Mouse (Mus musculus): Measurements from ENCODE around the gene Selenbp1. TPM values are rescaled to one million over a fixed set of nuclear protein-coding genes. Genes with fewer than 3 reads are reported as not detected.
A peak's percentile ranks its signal among the peaks of the same experiment; 100 is the strongest.

The Selenbp1 gene
- polyA plus RNA-seq, 1 experiment from 2014 or later: 9.9 TPM

GRCm38 (mm10) chr3:94964989-94965388 is 32.1 kb downstream of the Selenbp1 start:
- no peak for ATAC-seq (ENCODE audit: low FRiP score)
- H3K27ac ChIP-seq: no peak overlapping the region
- no peaks in the 10 kb centered on the region for H3K36me3 ChIP-seq (replicated peaks; ENCODE audit: control insufficient read depth, insufficient read depth)
- H3K4me3 ChIP-seq (replicated peaks; ENCODE audit: low read length): no peak overlapping the region
- no peak overlapping the region for H3K4me2 ChIP-seq (replicated peaks)
- DNase-seq (ENCODE audit: low spot score): no peak
- WGBS: 100% methylated on average over 1 of the region's 1 CpGs
- no peak overlapping the region for H3K9ac ChIP-seq
- H3K9me3 ChIP-seq (ENCODE audit: control insufficient read depth, low read length): no peaks in the 10 kb centered on the region
- no peaks in the 10 kb centered on the region for H3K27me3 ChIP-seq (ENCODE audit: control insufficient read depth, insufficient read depth, low read length)
- H3K4me1 ChIP-seq (replicated peaks; ENCODE audit: control insufficient read depth, insufficient read depth, low read length): no peaks in the 10 kb centered on the region

- H3K27ac ChIP-seq: no peak overlapping the region
- ATAC-seq (ENCODE audit: low FRiP score) (no peak), DNase-seq (ENCODE audit: low spot score) (no peak)
- H3K27me3 ChIP-seq (ENCODE audit: control insufficient read depth, insufficient read depth, low read length): no peaks in the 10 kb centered on the region
- H3K9ac ChIP-seq: no peak overlapping the region
- no peak overlapping the region for H3K4me3 ChIP-seq (replicated peaks; ENCODE audit: low read length)
- no peak overlapping the region for H3K4me2 ChIP-seq (replicated peaks)
- no peaks in the 10 kb centered on the region for H3K9me3 ChIP-seq (ENCODE audit: control insufficient read depth, low read length)
- 81% methylated on average over 1 of the region's 1 CpGs for WGBS
- no peaks in the 10 kb centered on the region for H3K36me3 ChIP-seq (replicated peaks; ENCODE audit: control insufficient read depth, insufficient read depth)
- H3K4me1 ChIP-seq (replicated peaks; ENCODE audit: control insufficient read depth, insufficient read depth, low read length): no peaks in the 10 kb centered on the region
These were observed 33.0 kb downstream of the Selenbp1 start for GRCm38 (mm10) chr3:94965878-94966277.

- H3K4me2 ChIP-seq (replicated peaks): no peak overlapping the region
- ATAC-seq (ENCODE audit: low FRiP score) (no peak), DNase-seq (ENCODE audit: low spot score) (no peak)
- no peak overlapping the region for H3K4me3 ChIP-seq (replicated peaks; ENCODE audit: low read length)
- peaks cover 8% of the 10 kb centered on the region; the same call in 1 of the 2 replicates for H3K36me3 ChIP-seq (replicated peaks; ENCODE audit: control insufficient read depth, insufficient read depth)
- H3K9me3 ChIP-seq (ENCODE audit: control insufficient read depth, low read length): no peaks in the 10 kb centered on the region
- no peak overlapping the region for H3K27ac ChIP-seq
- WGBS: 83% methylated on average over 3 of the region's 3 CpGs
- peaks cover 15% of the 10 kb centered on the region for H3K4me1 ChIP-seq (replicated peaks; ENCODE audit: control insufficient read depth, insufficient read depth, low read length)
- no peak overlapping the region for H3K9ac ChIP-seq
- no peaks in the 10 kb centered on the region for H3K27me3 ChIP-seq (ENCODE audit: control insufficient read depth, insufficient read depth, low read length)
These were observed 39.7 kb downstream of the Selenbp1 start for GRCm38 (mm10) chr3:94972552-94972951.

GRCm38 (mm10) chr3:94973620-94974019 is 40.8 kb downstream of the Selenbp1 start:
- H3K9me3 ChIP-seq (ENCODE audit: control insufficient read depth, low read length): no peaks in the 10 kb centered on the region
- H3K4me3 ChIP-seq (replicated peaks; ENCODE audit: low read length): no peak overlapping the region
- H3K27ac ChIP-seq: no peak overlapping the region
- WGBS: 81% methylated on average over 5 of the region's 5 CpGs
- no peak for ATAC-seq (ENCODE audit: low FRiP score)
- no peaks in the 10 kb centered on the region for H3K27me3 ChIP-seq (ENCODE audit: control insufficient read depth, insufficient read depth, low read length)
- peaks cover 15% of the 10 kb centered on the region for H3K4me1 ChIP-seq (replicated peaks; ENCODE audit: control insufficient read depth, insufficient read depth, low read length)
- DNase-seq (ENCODE audit: low spot score): no peak
- H3K4me2 ChIP-seq (replicated peaks): peak overlapping the region; percentile 82
- H3K36me3 ChIP-seq (replicated peaks; ENCODE audit: control insufficient read depth, insufficient read depth): peaks cover 14% of the 10 kb centered on the region; the same call in 1 of the 2 replicates
- no peak overlapping the region for H3K9ac ChIP-seq

GRCm38 (mm10) chr3:94974026-94974527 is 41.2 kb downstream of the Selenbp1 start:
- Histone ChIP-seq H3K27ac (peak overlapping the region; percentile 43), H3K36me3 (replicated peaks; ENCODE audit: control insufficient read depth, insufficient read depth) (peaks cover 17% of the 10 kb centered on the region; the same call in 1 of the 2 replicates), H3K4me1 (replicated peaks; ENCODE audit: control insufficient read depth, insufficient read depth, low read length) (peaks cover 15% of the 10 kb centered on the region), H3K27me3 (ENCODE audit: control insufficient read depth, insufficient read depth, low read length) (no peaks in the 10 kb centered on the region), H3K4me2 (replicated peaks) (peak overlapping the region; percentile 82), H3K9me3 (ENCODE audit: control insufficient read depth, low read length) (no peaks in the 10 kb centered on the region), H3K4me3 (replicated peaks; ENCODE audit: low read length) (peak overlapping the region; percentile 97), H3K9ac (peak overlapping the region; percentile 96)
- DNase-seq (ENCODE audit: low spot score) (no peak), ATAC-seq (ENCODE audit: low FRiP score) (peak; percentile 25)
- WGBS: 16% methylated on average over 9 of the region's 9 CpGs

GRCm38 (mm10) chr3:94974528-94975422 is 41.9 kb downstream of the Selenbp1 start, which contains the start of gene Pi4kb:
Gene Pi4kb (plus strand): TSS chr3:94974731.
- Histone ChIP-seq H3K27me3 (ENCODE audit: control insufficient read depth, insufficient read depth, low read length) (no peaks in the 10 kb centered on the region), H3K4me1 (replicated peaks; ENCODE audit: control insufficient read depth, insufficient read depth, low read length) (peaks cover 15% of the 10 kb centered on the region), H3K27ac (peak within 1 kb of the TSS; percentile 92), H3K9ac (peak within 1 kb of the TSS; percentile 96), H3K4me3 (replicated peaks; ENCODE audit: low read length) (peak within 1 kb of the TSS; percentile 97), H3K9me3 (ENCODE audit: control insufficient read depth, low read length) (no peaks in the 10 kb centered on the region), H3K4me2 (replicated peaks) (peak within 1 kb of the TSS; percentile 82), H3K36me3 (replicated peaks; ENCODE audit: control insufficient read depth, insufficient read depth) (peaks cover 17% of the 10 kb centered on the region; the same call in 1 of the 2 replicates)
- under 1% methylated on average over 45 of the region's 57 CpGs for WGBS
- DNase-seq (ENCODE audit: low spot score) (peak; percentile 91), ATAC-seq (ENCODE audit: low FRiP score) (peak; percentile 93)

- Histone ChIP-seq H3K27me3 (ENCODE audit: control insufficient read depth, insufficient read depth, low read length) (no peaks in the 10 kb centered on the region), H3K27ac (no peak overlapping the region), H3K36me3 (replicated peaks; ENCODE audit: control insufficient read depth, insufficient read depth) (peaks cover 70% of the 10 kb centered on the region), H3K4me2 (replicated peaks) (no peak overlapping the region), H3K4me1 (replicated peaks; ENCODE audit: control insufficient read depth, insufficient read depth, low read length) (0 out of 2 replicates have a peak, but pooled peaks cover 7% of the 10 kb centered on the region), H3K9ac (no peak overlapping the region), H3K4me3 (replicated peaks; ENCODE audit: low read length) (no peak overlapping the region), H3K9me3 (ENCODE audit: control insufficient read depth, low read length) (no peaks in the 10 kb centered on the region)
- DNase-seq (ENCODE audit: low spot score): no peak
- no peak for ATAC-seq (ENCODE audit: low FRiP score)
- WGBS: 88% methylated on average over 11 of the region's 11 CpGs
These were observed 51.5 kb downstream of the Selenbp1 start for GRCm38 (mm10) chr3:94984312-94984711.

GRCm38 (mm10) chr3:94985513-94985912 is 52.7 kb downstream of the Selenbp1 start:
- H3K27me3 ChIP-seq (ENCODE audit: control insufficient read depth, insufficient read depth, low read length): no peaks in the 10 kb centered on the region
- no peak overlapping the region for H3K9ac ChIP-seq
- H3K4me2 ChIP-seq (replicated peaks): no peak overlapping the region
- no peaks in the 10 kb centered on the region for H3K9me3 ChIP-seq (ENCODE audit: control insufficient read depth, low read length)
- H3K4me1 ChIP-seq (replicated peaks; ENCODE audit: control insufficient read depth, insufficient read depth, low read length): 0 out of 2 replicates have a peak, but pooled peaks cover 8% of the 10 kb centered on the region
- no peak overlapping the region for H3K27ac ChIP-seq
- DNase-seq (ENCODE audit: low spot score) (no peak), ATAC-seq (ENCODE audit: low FRiP score) (no peak)
- 95% methylated on average over 2 of the region's 2 CpGs for WGBS
- peaks cover 75% of the 10 kb centered on the region for H3K36me3 ChIP-seq (replicated peaks; ENCODE audit: control insufficient read depth, insufficient read depth)
- H3K4me3 ChIP-seq (replicated peaks; ENCODE audit: low read length): no peak overlapping the region

GRCm38 (mm10) chr3:94987578-94987977 is 54.7 kb downstream of the Selenbp1 start:
- Histone ChIP-seq H3K4me3 (replicated peaks; ENCODE audit: low read length) (no peak overlapping the region), H3K27me3 (ENCODE audit: control insufficient read depth, insufficient read depth, low read length) (no peaks in the 10 kb centered on the region), H3K9ac (no peak overlapping the region), H3K27ac (no peak overlapping the region), H3K9me3 (ENCODE audit: control insufficient read depth, low read length) (no peaks in the 10 kb centered on the region), H3K36me3 (replicated peaks; ENCODE audit: control insufficient read depth, insufficient read depth) (peaks cover 70% of the 10 kb centered on the region), H3K4me1 (replicated peaks; ENCODE audit: control insufficient read depth, insufficient read depth, low read length) (0 out of 2 replicates have a peak, but pooled peaks cover 8% of the 10 kb centered on the region), H3K4me2 (replicated peaks) (no peak overlapping the region)
- ATAC-seq (ENCODE audit: low FRiP score) (no peak), DNase-seq (ENCODE audit: low spot score) (no peak)

Measured in hindbrain, embryonic 14.5 days (tissue).